Mouse (Mus musculus) heart, postnatal 0 days (tissue): Measurements from ENCODE around the gene Cebpg. TPM values are rescaled to one million over a fixed set of nuclear protein-coding genes. Genes with fewer than 3 reads are reported as not detected.

ENCODE experiments used
- ATAC-seq: fragments of 200-750 bp; cut with Nextera tagmentation; 2 replicates; pipeline ENCODE4 v1.8.0; 2017; ENCODE audit warnings: low read depth, moderate number of reproducible peaks, moderate library complexity; ENCODE audit not compliant: insufficient read depth
- DNase-seq: peaks from one replicate; pipeline ENCODE4 v3.0.0-alpha.2; 2016; ENCODE audit warnings: low spot score
- H3K27ac ChIP-seq: fragments of 300-500 bp; sonication (generic); 2 replicates; pipeline ENCODE4 v1.5.1; 2014; ENCODE audit warnings: low read depth, mild to moderate bottlenecking
- H3K27me3 ChIP-seq: fragments of 300-500 bp; sonication (generic); 2 replicates; pipeline ENCODE4 v1.6.1; 2014; ENCODE audit warnings: low read length, mixed read lengths; ENCODE audit not compliant: control insufficient read depth, insufficient read depth
- H3K36me3 ChIP-seq: fragments of 300-500 bp; sonication (generic); replicated peaks from 2 replicates; pipeline ENCODE4 v1.6.1; 2014; ENCODE audit warnings: low read length, mixed read lengths; ENCODE audit not compliant: control insufficient read depth, insufficient read depth
- H3K4me1 ChIP-seq: fragments of 300-500 bp; sonication (generic); 2 replicates; pipeline ENCODE4 v1.6.1; 2014; ENCODE audit warnings: antibody characterized with exemption; ENCODE audit not compliant: control insufficient read depth, insufficient read depth
- H3K4me2 ChIP-seq: fragments of 300-500 bp; sonication (generic); 2 replicates; pipeline ENCODE4 v1.6.1; 2014; ENCODE audit warnings: low read depth, mild to moderate bottlenecking, low read length, moderate library complexity
- H3K4me3 ChIP-seq: fragments of 300-500 bp; sonication (generic); 2 replicates; pipeline ENCODE4 v1.5.1; 2014; ENCODE audit warnings: low read depth, low read length
- H3K9ac ChIP-seq: fragments of 300-500 bp; sonication (generic); replicated peaks from 2 replicates; pipeline ENCODE4 v1.6.1; 2014; ENCODE audit warnings: low read depth, low read length, mixed read lengths
- H3K9me3 ChIP-seq: fragments of 300-500 bp; sonication (generic); replicated peaks from 2 replicates; pipeline ENCODE4 v1.6.1; 2016; ENCODE audit warnings: low read length; ENCODE audit not compliant: control insufficient read depth
- CTCF ChIP-seq: IDR thresholded peaks from 2 replicates; pipeline ENCODE4 v1.5.1; 2016; ENCODE audit warnings: antibody characterized with exemption, control low read depth, low read depth
- EP300 ChIP-seq: IDR thresholded peaks from 2 replicates; pipeline ENCODE4 v1.6.1; 2016; ENCODE audit warnings: antibody characterized with exemption, low read depth
- WGBS: fragments of 180-500 bp; shearing (Covaris S2); extraction: QIAGEN DNeasy Blood & Tissue Kit; methylation state at CpG from one replicate; pipeline ENCODE4 v1.1.7; 2014; 5-methylcytosine and 5-hydroxymethylcytosine counted together
- microRNA-seq: library from miRNA; unstranded; fragments of <30 nt; microRNA quantifications from one replicate; pipeline ENCODE4, GENCODE M21; 2016
- polyA plus RNA-seq: library from polyadenylated mRNA; unstranded; fragments of >200 nt; fragmentation: Nextera tagmentation; extraction: Ambion mirVana; gene quantifications from 2 replicates; pipeline ENCODE4 v1.2.1, GENCODE M21; 2015
- total RNA-seq: library from RNA; depleted of rRNA; stranded (reverse); fragments of >200 nt; gene quantifications from 2 replicates; pipeline ENCODE4 v1.2.3, GENCODE M21; 2014; ENCODE audit warnings: low replicate concordance; rRNA removed

Gene Cebpg
- total and polyA plus RNA-seq, 2 experiments from 2014 or later, result 9.1 to 13.4 TPM

DNA sequence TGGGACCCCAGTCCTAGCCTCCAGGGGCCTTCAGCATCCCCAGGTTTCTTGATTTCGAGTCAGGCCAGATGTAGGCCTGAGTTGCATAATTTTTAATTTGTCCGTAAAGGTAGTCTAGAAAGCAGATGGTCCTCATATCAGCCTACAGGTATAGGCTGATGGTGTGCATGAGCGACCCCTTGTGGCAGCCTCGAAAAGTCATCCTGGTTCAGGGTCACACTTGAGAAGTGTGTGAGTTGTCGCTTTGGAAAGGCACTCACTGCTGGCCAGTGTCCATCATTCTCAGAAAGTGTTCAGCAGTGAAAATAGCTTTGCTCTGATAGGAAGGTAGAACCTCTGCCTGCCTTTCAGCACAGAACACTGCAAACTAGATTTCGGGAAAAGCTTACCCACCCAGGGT is 55.5 kb downstream of the Cebpg start:
- H3K4me3 ChIP-seq, result no peak overlapping the region
- ATAC-seq (peak; percentile 62), DNase-seq (peak; percentile 51)

More for the DNA sequence above, 55.5 kb downstream of the Cebpg start:
- WGBS, result 36% methylated on average over 6 of the region's 6 CpGs
- no peak overlapping the region for H3K9ac ChIP-seq
- H3K36me3 ChIP-seq, result no peaks in the 10 kb centered on the region
- no peaks in the 10 kb centered on the region for H3K27me3 ChIP-seq
- H3K4me2 ChIP-seq, result no peak overlapping the region
- no peak overlapping the region for H3K27ac ChIP-seq
- no peaks in the 10 kb centered on the region for H3K9me3 ChIP-seq
- peak; percentile 75 for TF ChIP-seq CTCF
- TF ChIP-seq EP300, result no peak
- H3K4me1 ChIP-seq, result no peaks in the 10 kb centered on the region

Small RNAs within 50 kb of the gene (microRNA-seq; reads per million reads assigned to microRNA genes)
- gene Gm25033, result not detected

Other genes starting within 250 kb of the Cebpg start
- 6.4 TPM in 1 of 2 replicates, not detected in the other for gene Chst8, start 243.9 kb downstream of the Cebpg start, total RNA-seq
- 0.15 and 0.20 TPM in 2 replicates for gene Chst8, start 243.9 kb downstream of the Cebpg start, polyA plus RNA-seq
- gene Pepd, start 144.2 kb downstream of the Cebpg start, total RNA-seq, result 29.4 and 43.0 TPM in 2 replicates
- 34.9 and 37.1 TPM in 2 replicates for gene Pepd, start 144.2 kb downstream of the Cebpg start, polyA plus RNA-seq
- 3.5 and 6.3 TPM in 2 replicates for gene Cebpa, start 62.7 kb upstream of the Cebpg start, total RNA-seq
- 0.20 and 0.48 TPM in 2 replicates for gene Cebpa, start 62.7 kb upstream of the Cebpg start, polyA plus RNA-seq
- gene Slc7a10, start 129.8 kb upstream of the Cebpg start, total RNA-seq, result 0.11 TPM in 1 of 2 replicates, not detected in the other
- 0.15 and 1.1 TPM in 2 replicates for gene Slc7a10, start 129.8 kb upstream of the Cebpg start, polyA plus RNA-seq
- 3.3 and 3.5 TPM in 2 replicates for gene Lrp3, start 158.9 kb upstream of the Cebpg start, total RNA-seq
- gene Lrp3, start 158.9 kb upstream of the Cebpg start, polyA plus RNA-seq, result 1.3 and 1.4 TPM in 2 replicates